Mouse (Mus musculus): ENCODE measurements around the gene Rpl9-ps1.

Rpl9-ps1 gene

GRCm38 (mm10) chr11:83623586-83623985 lies 21.8 kb downstream of the Rpl9-ps1 start:
- in situ Hi-C loops (cut with MboI, MseI) = no loop called here

- in situ Hi-C loops (cut with MboI, MseI) = loop anchor here (10.0 kb wide), 1 partner anchor 684 kb away; no protein-coding TSS in a partner anchor
Measured at GRCm38 (mm10) chr11:83619037-83619436, 26.4 kb downstream of the Rpl9-ps1 start.

DNA sequence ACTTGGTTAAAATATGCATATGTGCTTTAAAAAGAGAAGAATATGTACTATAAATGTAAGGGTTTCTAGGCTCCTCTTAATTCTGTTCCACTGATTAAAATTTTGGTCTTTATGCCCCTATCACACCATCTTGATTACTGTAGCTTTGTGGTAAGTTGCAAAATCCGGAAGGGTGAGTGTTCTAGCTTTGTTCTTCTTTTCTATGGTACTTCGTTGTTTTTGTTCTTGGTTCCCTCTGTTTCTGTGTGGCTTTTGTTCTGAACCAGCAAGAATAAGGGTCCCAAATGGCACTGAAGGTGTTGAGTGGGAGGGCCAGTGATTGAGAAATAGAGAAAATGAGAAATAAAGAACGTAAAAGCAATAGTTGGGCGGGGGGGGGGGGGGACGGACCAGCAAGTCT lies 27.2 kb downstream of the Rpl9-ps1 start:
- in situ Hi-C loops (cut with MboI, MseI) = loop anchor here (10.0 kb wide), 1 partner anchor 683 kb away; no protein-coding TSS in a partner anchor

DNA sequence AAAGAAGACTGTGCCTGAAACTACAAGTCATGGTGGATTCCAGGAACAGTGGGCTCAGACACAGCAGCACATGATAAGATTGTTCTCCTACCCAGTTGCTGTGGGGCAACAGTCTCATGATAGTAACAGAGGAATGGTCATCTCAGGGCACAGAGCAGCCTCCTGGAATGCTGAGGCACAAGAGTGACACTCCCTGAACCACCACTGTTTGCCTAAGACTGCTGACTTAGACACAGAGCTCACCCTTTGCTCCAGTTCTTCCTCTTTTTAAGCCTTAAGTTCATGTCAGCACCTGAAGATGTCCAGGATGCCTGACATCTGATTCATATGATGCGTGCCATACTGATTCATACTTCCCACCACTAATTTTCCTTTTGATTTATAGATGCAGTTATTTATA lies 28.8 kb downstream of the Rpl9-ps1 start:
- in situ Hi-C loops (cut with MboI, MseI) = loop anchor here (10.0 kb wide), 1 partner anchor 682 kb away; no protein-coding TSS in a partner anchor

DNA sequence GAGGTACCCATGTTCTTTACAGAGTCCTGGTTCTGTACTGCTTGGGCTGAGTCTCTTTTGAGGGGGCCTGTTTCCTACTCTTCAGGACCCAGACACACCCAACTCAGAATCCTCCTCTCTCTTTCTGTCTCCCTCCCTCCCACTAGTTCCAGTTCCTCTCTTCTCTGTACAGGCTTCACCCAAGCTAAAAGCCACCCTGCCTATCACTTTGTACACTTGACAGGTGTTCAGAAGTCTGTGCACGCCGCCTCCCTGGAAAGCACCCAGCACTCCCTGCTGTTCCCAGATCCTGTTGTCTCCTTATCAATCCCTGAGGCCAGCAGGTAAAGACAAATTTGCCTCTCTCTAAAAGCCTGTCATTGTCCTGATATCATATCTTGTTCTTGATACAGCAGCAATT lies 34.5 kb downstream of the Rpl9-ps1 start:
- in situ Hi-C loops (cut with MboI, MseI) = loop anchor here (10.0 kb wide), 1 partner anchor 676 kb away; no protein-coding TSS in a partner anchor

DNA sequence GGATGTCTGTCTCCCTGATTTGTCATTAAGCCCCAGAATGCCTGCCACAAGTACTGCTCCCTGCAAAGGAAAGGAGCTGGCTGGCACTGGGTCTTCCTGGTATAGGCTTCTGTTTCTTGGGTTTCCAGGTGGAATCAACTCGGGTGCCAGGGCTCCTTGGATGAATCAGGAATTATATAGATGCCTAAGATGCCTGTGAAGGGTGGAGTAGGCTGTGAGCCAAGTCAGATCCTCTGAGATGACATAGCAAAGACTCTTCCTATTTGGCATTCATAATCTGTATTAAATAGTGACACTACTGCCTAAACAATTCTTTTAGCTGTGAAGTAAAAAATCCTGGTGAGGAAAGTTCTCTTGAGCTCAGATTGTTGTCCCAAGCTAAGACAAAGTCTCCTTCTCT lies 39.0 kb downstream of the Rpl9-ps1 start:
- in situ Hi-C loops (cut with MboI, MseI) = no loop called here

DNA sequence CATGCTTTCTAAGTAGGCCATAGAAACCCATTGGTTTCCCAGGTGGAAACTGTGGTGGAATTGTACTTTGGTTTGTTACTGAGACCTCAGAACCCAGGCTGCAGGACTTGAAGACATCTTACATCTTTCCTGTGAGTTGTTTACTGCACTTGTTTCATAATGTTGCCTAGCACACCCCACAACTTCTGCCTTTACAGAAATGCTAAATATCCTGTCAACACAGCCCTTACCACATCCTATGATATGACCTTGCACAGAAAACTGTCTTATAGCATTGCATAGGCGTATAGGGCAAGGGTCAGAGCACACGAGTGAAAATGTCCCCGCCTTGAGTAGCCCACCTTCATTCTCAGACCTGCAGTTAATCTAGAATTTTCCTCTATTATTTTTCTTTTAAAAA lies 39.9 kb downstream of the Rpl9-ps1 start:
- in situ Hi-C loops (cut with MboI, MseI) = no loop called here

GRCm38 (mm10) chr11:83604698-83605097 lies 40.7 kb downstream of the Rpl9-ps1 start:
- in situ Hi-C loops (cut with MboI, MseI) = no loop called here

DNA sequence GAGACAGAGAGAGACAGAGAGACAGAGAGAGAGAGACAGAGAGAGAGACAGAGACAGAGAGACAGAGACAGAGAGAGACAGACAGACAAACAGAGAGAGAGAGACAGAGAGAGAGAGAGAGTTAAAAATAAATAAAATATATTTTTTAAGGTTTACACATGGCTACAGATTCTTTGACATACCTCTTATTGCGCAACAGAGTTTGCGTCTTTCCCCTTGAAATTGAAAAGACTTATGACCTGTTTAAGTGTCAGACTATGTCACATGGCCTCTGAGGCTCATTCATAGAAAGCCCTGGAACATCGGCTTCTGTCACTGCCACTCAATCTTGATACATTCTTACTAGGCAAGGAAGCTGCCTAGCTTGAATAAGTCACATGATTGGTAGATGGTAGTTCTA lies 42.0 kb downstream of the Rpl9-ps1 start:
- in situ Hi-C loops (cut with MboI, MseI) = no loop called here

GRCm38 (mm10) chr11:83600576-83600975 lies 44.8 kb downstream of the Rpl9-ps1 start:
- in situ Hi-C loops (cut with MboI, MseI) = no loop called here

GRCm38 (mm10) chr11:83598991-83599390 lies 46.4 kb downstream of the Rpl9-ps1 start:
- in situ Hi-C loops (cut with MboI, MseI) = no loop called here

DNA sequence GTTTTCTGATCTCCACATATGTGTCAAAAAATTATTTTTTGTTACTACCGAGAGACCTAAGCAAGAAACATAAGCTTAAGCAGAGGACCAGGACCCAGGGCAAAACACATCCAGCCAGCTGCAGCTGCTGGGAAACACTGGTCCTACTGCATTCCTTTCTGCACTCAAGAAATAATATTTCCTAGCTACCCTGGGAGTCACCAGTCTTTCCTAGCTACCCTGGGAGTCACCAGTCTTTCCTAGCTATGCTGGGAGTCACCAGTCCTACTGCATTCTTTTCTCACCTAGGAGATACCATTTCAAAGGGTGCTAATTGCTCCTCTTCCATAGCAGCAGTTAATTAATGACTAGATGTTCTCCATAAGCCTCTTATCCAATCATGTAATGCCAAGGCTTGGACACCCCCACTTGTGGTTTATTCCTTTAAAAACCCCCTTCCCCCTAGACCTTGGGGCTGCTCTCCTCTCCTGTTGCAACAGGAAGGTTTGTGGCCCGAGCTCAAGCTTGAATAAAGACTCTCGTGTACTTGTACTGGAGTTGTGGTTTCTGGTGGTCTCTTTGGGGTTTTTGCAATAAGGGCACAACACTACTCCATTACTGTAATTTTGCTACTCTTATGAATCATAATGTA lies 47.1 kb downstream of the Rpl9-ps1 start:
- in situ Hi-C loops (cut with MboI, MseI) = no loop called here

DNA sequence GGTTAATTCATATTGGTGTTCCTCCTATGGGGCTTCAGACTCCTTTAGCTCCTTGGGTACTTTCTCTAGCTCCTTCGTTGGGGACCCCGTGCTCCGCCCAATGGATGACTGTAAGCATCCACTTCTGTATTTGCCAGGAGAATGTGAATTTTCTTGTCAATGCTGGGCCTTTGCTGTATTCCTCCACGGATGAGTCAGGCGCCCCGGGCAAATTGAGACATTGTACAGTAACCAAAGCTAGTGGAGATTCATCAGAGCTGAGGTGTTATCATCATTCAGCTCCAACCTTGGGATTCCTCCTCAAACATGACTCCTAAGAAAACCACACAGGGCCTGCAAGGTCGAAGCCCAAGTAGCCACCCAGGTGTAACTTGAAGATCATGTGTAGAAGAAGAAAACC lies 47.6 kb downstream of the Rpl9-ps1 start:
- in situ Hi-C loops (cut with MboI, MseI) = no loop called here

DNA sequence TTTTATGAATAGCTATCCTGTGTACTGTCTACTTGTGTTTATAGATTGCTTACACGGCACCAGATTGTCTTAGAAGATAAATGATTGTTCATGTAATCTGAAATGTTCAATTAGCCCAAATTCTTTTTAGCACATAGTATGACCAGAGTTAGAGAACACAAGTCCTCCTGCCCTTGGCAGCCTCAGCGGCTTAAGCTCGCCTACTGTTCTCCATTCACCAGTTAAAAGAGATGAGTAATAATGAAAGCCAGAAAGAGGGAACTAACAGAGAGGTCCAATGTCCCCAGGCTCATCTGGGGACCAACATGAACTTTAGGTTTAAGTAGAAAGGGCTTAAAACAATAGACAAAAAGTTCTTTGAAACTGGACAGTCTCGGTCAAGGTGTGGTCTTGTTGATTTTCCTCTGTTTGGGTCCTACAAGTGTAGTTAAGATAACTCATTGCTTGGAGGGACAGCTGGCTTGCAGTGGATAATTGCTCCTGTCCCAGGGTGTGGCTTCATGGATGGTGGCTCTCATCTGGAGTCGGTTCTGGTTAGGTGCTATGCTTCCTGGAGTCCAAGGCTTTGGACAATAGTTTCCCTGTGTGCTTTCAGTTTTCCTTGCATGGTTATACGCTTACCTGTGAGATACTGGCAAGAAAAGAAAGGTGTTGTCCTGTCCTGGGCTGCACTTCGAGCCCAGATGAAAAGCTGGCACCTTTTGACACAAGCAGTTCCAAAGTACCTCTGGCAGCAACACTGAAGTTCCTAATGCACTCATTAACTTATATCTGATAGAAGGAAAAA lies 49.6 kb downstream of the Rpl9-ps1 start:
- in situ Hi-C loops (cut with MboI, MseI) = no loop called here
